Mouse (Mus musculus) limb, embryonic 12.5 days (tissue): ENCODE data around the gene Proz. TPM values are rescaled to one million over a fixed set of nuclear protein-coding genes. Genes with fewer than 3 reads are reported as not detected.

ENCODE experiments used
- ATAC-seq: fragments of 200-750 bp; cut with Nextera tagmentation; 2 replicates; pipeline ENCODE4 v1.8.0; 2017; ENCODE audit warnings: low read depth, moderate TSS enrichment; ENCODE audit not compliant: insufficient number of reproducible peaks, insufficient read depth, low FRiP score, low TSS enrichment
- H3K27ac ChIP-seq: fragments of 300-500 bp; sonication (generic); 2 replicates; pipeline ENCODE4 v1.5.1; 2016; ENCODE audit warnings: mild to moderate bottlenecking, moderate library complexity
- H3K27me3 ChIP-seq: fragments of 300-500 bp; sonication (generic); 2 replicates; pipeline ENCODE4 v1.6.1; 2016; ENCODE audit warnings: mild to moderate bottlenecking, moderate library complexity
- H3K36me3 ChIP-seq: fragments of 300-500 bp; sonication (generic); 2 replicates; pipeline ENCODE4 v1.6.1; 2016; ENCODE audit warnings: mild to moderate bottlenecking, moderate library complexity
- H3K4me1 ChIP-seq: fragments of 300-500 bp; sonication (generic); replicated peaks from 2 replicates; pipeline ENCODE4 v1.6.1; 2016
- H3K4me2 ChIP-seq: fragments of 300-500 bp; sonication (generic); 2 replicates; pipeline ENCODE4 v1.6.1; 2016; ENCODE audit warnings: mild to moderate bottlenecking, moderate library complexity
- H3K4me3 ChIP-seq: fragments of 300-500 bp; sonication (generic); replicated peaks from 2 replicates; pipeline ENCODE4 v1.5.1; 2016; ENCODE audit warnings: mild to moderate bottlenecking
- H3K9ac ChIP-seq: fragments of 300-500 bp; sonication (generic); replicated peaks from 2 replicates; pipeline ENCODE4 v1.6.1; 2016; ENCODE audit warnings: mild to moderate bottlenecking, moderate library complexity
- H3K9me3 ChIP-seq: fragments of 300-500 bp; sonication (generic); 2 replicates; pipeline ENCODE4 v1.6.1; 2016; ENCODE audit warnings: mild to moderate bottlenecking, moderate library complexity
- WGBS: fragments of 180-500 bp; shearing (Covaris S2); methylation state at CpG from one replicate; pipeline ENCODE4 v1.1.7; 2016; 5-methylcytosine and 5-hydroxymethylcytosine counted together
- polyA plus RNA-seq: library from polyadenylated mRNA; unstranded; fragments of >200 nt; fragmentation: Nextera tagmentation; extraction: Ambion mirVana; gene quantifications from 2 replicates; pipeline ENCODE4 v1.2.1, GENCODE M21; 2016

The Proz gene
- polyA plus RNA-seq, 1 experiment from 2014 or later = 0.10 TPM

DNA sequence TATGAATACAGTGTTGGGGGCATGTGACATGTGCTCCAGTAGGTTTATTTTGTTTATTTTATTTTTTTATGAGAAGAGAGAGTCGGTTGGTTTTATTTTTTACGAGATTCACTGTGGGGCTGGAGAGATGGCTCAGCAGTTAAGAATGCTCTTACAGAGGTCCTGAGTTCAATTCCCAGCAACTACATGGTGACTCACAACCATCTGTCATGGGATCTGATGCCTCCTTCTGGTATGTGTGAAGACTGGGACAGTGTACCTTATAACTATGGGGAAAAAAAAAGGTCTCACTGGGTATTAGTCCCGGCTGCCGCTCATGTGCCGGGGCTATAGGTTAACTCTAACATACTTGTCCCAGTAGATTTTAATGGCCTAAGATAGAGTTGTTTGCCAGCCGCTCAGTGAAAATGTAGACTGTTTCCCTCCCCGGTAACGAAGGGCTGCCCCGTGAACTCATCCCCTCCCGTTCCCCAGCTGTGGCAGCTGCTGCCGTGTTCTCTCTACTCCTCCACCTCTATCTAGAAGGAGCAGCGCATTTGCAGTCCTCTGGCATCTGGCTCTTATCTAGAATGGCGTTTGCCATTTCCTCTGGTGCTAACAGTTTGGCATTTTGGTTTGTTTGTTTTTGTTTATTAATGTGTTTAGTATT, 47.4 kb downstream of the Proz start:
- peaks cover 18% of the 10 kb centered on the region for H3K4me1 ChIP-seq
- WGBS = 85% methylated on average over 13 of the region's 13 CpGs
- ATAC-seq = no peak

DNA sequence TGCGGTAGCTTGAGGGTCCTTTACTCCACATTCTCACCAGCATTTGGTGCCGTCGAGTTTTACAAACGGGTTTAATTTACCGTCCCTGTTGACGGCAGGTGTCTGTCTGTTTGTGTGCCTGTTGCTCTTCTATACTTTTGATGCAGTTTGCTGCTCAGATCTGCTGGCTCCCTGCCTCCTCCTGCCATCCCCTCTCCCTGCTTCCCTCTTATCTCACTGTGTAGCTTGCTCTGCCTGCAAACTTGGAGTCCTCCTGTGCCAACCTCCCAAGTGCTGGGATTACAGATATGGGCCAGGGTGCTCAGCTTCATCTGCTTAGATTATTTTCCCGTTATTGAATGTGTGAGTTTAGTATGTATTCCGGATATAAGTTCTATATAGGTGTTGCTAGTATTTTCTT, 48.3 kb downstream of the Proz start:
- H3K9me3 ChIP-seq = no peaks in the 10 kb centered on the region
- no peak overlapping the region for H3K4me3 ChIP-seq
- peaks cover 12% of the 10 kb centered on the region for H3K4me1 ChIP-seq
- no peak overlapping the region for H3K9ac ChIP-seq
- H3K36me3 ChIP-seq = peaks cover 21% of the 10 kb centered on the region
- no peak overlapping the region for H3K27ac ChIP-seq
- H3K4me2 ChIP-seq = no peak overlapping the region
- ATAC-seq = no peak
- H3K27me3 ChIP-seq = no peaks in the 10 kb centered on the region
- 88% methylated on average over 8 of the region's 8 CpGs for WGBS

More for the DNA sequence above, 47.4 kb downstream of the Proz start:
- Histone ChIP-seq H3K27ac (no peak overlapping the region), H3K9ac (no peak overlapping the region), H3K4me2 (no peak overlapping the region), H3K27me3 (no peaks in the 10 kb centered on the region), H3K36me3 (peaks cover 12% of the 10 kb centered on the region), H3K9me3 (no peaks in the 10 kb centered on the region), H3K4me3 (no peak overlapping the region)

DNA sequence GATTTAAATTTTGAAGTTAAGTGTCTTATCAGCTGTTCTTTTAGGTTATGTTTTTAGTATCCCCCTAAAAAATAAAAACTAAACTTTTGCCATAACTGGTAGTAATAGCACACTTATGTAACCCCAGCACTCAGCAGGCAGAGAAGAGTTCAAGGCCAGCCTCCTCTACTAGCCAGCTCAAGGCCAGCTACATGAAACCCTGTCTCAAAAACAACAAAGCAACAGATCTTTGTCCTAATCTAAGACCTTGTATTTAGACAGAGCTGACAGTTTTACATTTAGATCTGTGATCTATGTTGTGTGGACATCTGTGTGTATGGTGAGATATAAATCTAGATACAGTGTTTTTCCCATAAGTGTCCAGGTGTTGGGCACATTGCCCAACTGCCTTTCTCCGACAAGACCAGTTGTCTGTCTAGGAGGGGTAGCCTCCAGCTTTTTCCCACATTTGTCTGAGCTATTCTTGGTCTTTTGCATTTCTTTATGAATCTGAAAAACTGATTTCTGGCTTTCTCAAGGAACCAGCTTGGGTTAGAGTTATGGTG, 48.8 kb downstream of the Proz start:
- Histone ChIP-seq H3K4me2 (no peak overlapping the region), H3K4me1 (peaks cover 10% of the 10 kb centered on the region), H3K9me3 (no peaks in the 10 kb centered on the region), H3K4me3 (no peak overlapping the region), H3K27ac (no peak overlapping the region), H3K9ac (no peak overlapping the region), H3K27me3 (no peaks in the 10 kb centered on the region), H3K36me3 (peaks cover 26% of the 10 kb centered on the region)
- ATAC-seq = no peak
- WGBS = 100% methylated on average over 1 of the region's 1 CpGs

DNA sequence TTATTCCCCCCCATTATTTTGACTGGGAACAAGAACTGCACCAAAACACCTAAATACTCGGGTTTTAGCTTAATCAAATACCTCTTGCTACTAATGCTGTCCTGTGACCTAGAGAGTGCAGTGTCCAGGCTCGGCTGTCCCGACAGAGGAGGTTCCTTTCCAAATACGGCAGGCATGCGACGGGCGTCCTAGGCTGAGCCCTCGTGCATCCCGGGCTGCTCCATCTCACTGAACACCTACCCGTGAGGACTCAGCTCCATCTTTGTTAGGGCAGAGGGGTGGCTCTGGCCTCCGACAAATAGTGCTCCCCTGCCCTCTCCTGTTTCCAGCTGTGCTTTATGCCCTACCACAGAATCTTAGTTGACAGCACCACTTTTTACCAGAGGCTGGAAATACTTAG, 51.2 kb downstream of the Proz start:
- 85% methylated on average over 11 of the region's 11 CpGs for WGBS
- H3K4me1 ChIP-seq = 0 out of 2 replicates have a peak, but pooled peaks cover 4% of the 10 kb centered on the region
- H3K27ac ChIP-seq = no peak overlapping the region
- H3K4me3 ChIP-seq = no peak overlapping the region
- no peaks in the 10 kb centered on the region for H3K9me3 ChIP-seq
- H3K27me3 ChIP-seq = no peaks in the 10 kb centered on the region
- H3K9ac ChIP-seq = no peak overlapping the region
- no peak for ATAC-seq
- H3K36me3 ChIP-seq = peaks cover 37% of the 10 kb centered on the region
- H3K4me2 ChIP-seq = no peak overlapping the region

DNA sequence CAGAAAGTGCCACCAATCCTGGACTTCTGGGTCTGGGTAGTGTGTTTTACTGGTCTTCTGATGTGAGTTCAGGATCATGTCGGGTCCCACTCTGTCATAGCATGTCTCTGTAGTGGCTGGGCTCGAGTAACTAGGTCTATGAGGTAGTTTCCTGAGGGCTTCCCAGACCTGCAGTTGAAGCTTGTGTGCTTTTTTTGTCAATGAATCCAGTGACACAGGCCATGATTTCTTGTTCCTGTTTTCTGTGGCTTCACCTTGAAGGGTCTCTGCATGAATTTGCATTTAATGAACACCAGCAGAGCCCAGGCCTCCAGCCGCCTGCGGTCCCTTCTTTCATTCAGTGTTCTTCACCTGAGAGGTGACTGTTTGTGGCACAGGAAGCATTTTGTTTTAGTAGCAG, 52.5 kb downstream of the Proz start:
- no peak for ATAC-seq
- Histone ChIP-seq H3K27me3 (no peaks in the 10 kb centered on the region), H3K9ac (no peak overlapping the region), H3K4me3 (no peak overlapping the region), H3K4me2 (no peak overlapping the region), H3K4me1 (no peaks in the 10 kb centered on the region), H3K9me3 (no peaks in the 10 kb centered on the region), H3K27ac (no peak overlapping the region), H3K36me3 (peaks cover 37% of the 10 kb centered on the region)
- WGBS = 91% methylated on average over 4 of the region's 4 CpGs

DNA sequence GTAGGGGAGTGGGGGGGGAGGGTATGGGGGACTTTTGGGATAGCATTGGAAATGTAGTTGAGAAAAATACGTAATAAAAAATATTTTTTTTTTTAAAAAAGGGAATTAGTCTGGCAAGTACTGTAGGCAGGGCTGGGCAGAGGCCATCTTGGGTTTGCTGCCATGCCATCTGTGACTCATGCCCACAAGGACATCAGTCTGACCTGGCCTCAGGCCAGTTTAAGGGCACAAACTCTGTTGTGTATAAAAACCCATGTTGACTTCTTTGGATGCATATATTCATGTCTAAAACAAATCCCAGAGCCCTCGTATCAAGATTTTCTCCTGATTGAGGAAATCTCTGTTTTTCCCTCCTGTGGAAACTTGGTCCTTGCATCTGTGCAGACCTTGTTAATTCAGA, 56.4 kb downstream of the Proz start:
- Histone ChIP-seq H3K27ac (no peak overlapping the region), H3K9me3 (no peaks in the 10 kb centered on the region), H3K27me3 (no peaks in the 10 kb centered on the region), H3K4me1 (no peaks in the 10 kb centered on the region), H3K36me3 (peaks cover 71% of the 10 kb centered on the region), H3K9ac (no peak overlapping the region), H3K4me2 (no peak overlapping the region), H3K4me3 (no peak overlapping the region)
- no peak for ATAC-seq
- 98% methylated on average over 2 of the region's 2 CpGs for WGBS

DNA sequence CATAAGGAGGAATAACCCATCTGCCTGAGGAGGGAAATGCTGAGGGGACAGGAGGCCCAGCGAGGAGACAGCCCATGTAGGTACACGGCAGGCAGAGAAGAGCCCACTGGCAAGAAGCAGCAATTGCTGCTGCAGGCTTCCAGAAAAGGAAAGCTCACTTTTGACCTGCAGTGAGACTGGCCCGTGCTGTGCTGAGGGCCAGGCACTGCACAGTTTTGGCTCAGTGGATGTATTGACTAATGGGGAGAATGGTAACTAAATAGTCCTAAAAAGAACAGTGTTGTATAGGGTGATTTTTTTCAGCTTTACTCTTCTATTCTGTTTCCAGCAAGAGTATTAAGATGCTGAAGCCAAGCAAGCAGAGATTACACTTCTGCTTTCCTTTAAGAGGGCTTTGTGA, 57.8 kb downstream of the Proz start:
- no peaks in the 10 kb centered on the region for H3K4me1 ChIP-seq
- no peak overlapping the region for H3K4me3 ChIP-seq
- H3K4me2 ChIP-seq = no peak overlapping the region
- no peak for ATAC-seq
- no peaks in the 10 kb centered on the region for H3K9me3 ChIP-seq
- H3K9ac ChIP-seq = no peak overlapping the region
- H3K36me3 ChIP-seq = peaks cover 75% of the 10 kb centered on the region
- H3K27ac ChIP-seq = no peak overlapping the region
- 86% methylated on average over 3 of the region's 3 CpGs for WGBS
- no peaks in the 10 kb centered on the region for H3K27me3 ChIP-seq

DNA sequence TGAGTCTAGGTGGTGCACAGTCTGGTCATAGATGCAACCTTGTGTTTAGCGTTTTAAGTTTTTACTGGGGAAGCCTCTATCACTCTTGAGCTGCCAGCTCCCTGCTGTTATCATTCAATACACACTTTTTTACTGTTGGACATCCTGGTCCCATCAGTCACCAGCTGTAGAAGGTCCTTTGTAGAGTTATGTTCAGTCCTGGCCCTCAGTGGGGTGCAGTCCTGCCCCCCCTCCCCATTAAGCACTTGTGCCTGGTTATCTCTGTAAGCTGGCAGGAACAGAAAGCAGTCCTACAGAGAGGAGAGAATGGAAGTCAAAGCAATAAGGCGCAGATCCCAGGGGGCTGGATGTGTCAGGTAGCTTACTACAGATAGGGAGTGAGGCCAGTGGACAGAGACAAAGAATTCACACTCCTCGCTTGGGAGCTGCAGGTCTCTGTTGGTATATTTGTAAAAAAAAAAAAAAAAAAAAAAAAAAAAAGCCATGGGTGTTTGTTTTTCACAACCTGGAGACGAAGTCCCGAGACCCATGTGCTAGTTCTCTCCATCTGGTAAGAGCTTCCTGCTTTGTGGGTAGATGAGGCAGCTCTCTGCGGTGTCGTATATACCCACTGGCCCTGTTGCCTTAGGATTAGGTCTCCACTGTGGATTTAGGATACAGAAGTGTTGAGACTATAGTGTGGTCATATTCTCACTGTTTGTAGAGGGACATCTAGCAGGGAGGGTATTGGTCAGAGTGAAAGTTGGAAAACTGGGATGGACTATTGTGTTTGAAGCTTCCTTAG, 60.4 kb downstream of the Proz start:
- H3K27ac ChIP-seq = no peak overlapping the region
- H3K9me3 ChIP-seq = no peaks in the 10 kb centered on the region
- H3K36me3 ChIP-seq = peaks cover 80% of the 10 kb centered on the region
- 91% methylated on average over 7 of the region's 7 CpGs for WGBS
- H3K27me3 ChIP-seq = no peaks in the 10 kb centered on the region
- no peak overlapping the region for H3K4me2 ChIP-seq
- no peak overlapping the region for H3K4me3 ChIP-seq
- H3K4me1 ChIP-seq = no peaks in the 10 kb centered on the region
- ATAC-seq = no peak
- H3K9ac ChIP-seq = no peak overlapping the region

DNA sequence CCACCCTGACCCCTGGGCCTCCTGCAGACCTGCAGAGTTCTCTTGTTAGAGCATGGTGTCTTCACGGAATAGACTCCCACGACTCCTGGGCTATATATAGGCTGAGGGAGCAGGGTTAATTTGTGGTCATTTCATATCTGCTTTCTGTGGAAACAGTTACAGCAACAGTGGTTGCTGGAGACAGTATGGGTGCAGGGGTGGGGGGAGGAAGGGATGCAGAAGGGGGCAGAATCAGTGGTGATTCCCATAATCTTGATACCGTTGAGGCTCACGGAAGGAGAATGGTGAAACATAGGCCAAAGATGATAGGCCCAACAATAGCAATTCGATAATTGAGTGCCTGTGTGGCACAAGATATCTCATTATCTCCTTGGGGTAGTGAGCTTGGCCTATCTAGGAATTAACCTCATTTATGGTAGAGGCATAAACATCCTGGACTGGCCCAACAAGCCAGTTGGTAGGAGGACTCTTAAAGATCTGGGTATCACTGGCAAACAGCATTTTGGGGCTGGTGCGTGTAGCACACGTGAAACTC, 62.2 kb downstream of the Proz start:
- Histone ChIP-seq H3K4me1 (no peaks in the 10 kb centered on the region), H3K9ac (no peak overlapping the region), H3K4me2 (no peak overlapping the region), H3K9me3 (no peaks in the 10 kb centered on the region), H3K27ac (no peak overlapping the region), H3K4me3 (no peak overlapping the region), H3K27me3 (no peaks in the 10 kb centered on the region), H3K36me3 (peaks cover 92% of the 10 kb centered on the region)
- whole genome bisulfite sequencing = 88% methylated on average over 7 of the region's 7 CpGs
- no peak for ATAC-seq

DNA sequence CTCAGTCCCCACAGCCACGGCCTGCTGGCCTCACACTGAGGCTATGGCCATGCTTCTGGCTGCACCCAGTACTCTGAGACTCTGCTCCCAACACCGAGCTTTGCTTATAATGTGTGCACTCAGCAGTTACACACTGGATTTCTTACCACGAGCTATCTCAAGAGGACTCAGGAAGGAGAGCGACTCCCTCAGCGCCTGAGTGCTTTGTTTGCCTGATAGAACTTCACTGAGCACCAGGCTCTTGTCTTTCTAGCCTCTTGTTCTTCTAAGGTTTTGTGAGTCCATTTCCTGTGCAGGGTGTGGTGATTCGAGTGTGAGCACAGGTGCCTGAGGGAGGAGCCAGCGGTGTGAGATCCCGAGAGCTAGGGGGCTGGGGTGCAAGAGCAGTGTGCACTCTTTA, 64.2 kb downstream of the Proz start:
- H3K4me1 ChIP-seq = no peaks in the 10 kb centered on the region
- H3K27ac ChIP-seq = no peak overlapping the region
- H3K36me3 ChIP-seq = peaks cover 93% of the 10 kb centered on the region
- H3K4me3 ChIP-seq = no peak overlapping the region
- no peak overlapping the region for H3K4me2 ChIP-seq
- H3K9me3 ChIP-seq = no peaks in the 10 kb centered on the region
- no peak overlapping the region for H3K9ac ChIP-seq
- no peak for ATAC-seq
- no peaks in the 10 kb centered on the region for H3K27me3 ChIP-seq
- 93% methylated on average over 8 of the region's 8 CpGs for WGBS
